In genomic region chr13:112987991-112988390, GRCm38 (mm10) we compare ENCODE assay signal across 8 mouse cellular contexts. TPM values are rescaled to one million over a fixed set of nuclear protein-coding genes. Genes with fewer than 3 reads are reported as not detected.
DNase-seq lines count a peak whose midpoint lies in the region; ATAC-seq and TF ChIP-seq lines count a peak whose summit lies in the region.

No protein-coding gene starts in this region.

- no peak for TF ChIP-seq CTCF in hindbrain, postnatal 0 days (IDR thresholded peaks at IDR 0.05; ENCODE audit: low read depth)

- peak; percentile 52 for DNase-seq in adrenal gland, postnatal 10 days
- DNase-seq in adrenal gland, adult 18-20 months (ENCODE audit: low spot score in 2 of 2), result no peak
- DNase-seq in lung, postnatal 25 days (ENCODE audit: low spot score), result no peak
- DNase-seq in hindbrain, postnatal 0 days (ENCODE audit: low spot score), result peak; percentile 51
- no peak for DNase-seq in urinary bladder, postnatal 4 days (ENCODE audit: low spot score in 2 of 2)
- no peak for DNase-seq in cerebellum, postnatal 4 days (ENCODE audit: low spot score in 2 of 2)

- WGBS in lung, embryonic 15.5 days, result 1% methylated on average over 39 of the region's 39 CpGs
- under 1% methylated on average over 39 of the region's 39 CpGs for WGBS in hindbrain, postnatal 0 days
- under 1% methylated on average over 39 of the region's 39 CpGs for WGBS in midbrain, embryonic 13.5 days

- peak overlapping the region; percentile 27; the same call in 1 of the 2 replicates for H3K27ac ChIP-seq in lung, embryonic 15.5 days
- peak overlapping the region; percentile 45; the same call in 1 of the 2 replicates for H3K27ac ChIP-seq in hindbrain, postnatal 0 days
- no peak overlapping the region for H3K27ac ChIP-seq in midbrain, embryonic 13.5 days

- peak overlapping the region; percentile 49 for H3K4me3 ChIP-seq in lung, embryonic 15.5 days
- peak overlapping the region; percentile 54 for H3K4me3 ChIP-seq in hindbrain, postnatal 0 days (ENCODE audit: low read length)
- H3K4me3 ChIP-seq in midbrain, embryonic 13.5 days (replicated peaks), result peak overlapping the region; percentile 45

- H3K36me3 ChIP-seq in lung, embryonic 15.5 days, result no peaks in the 10 kb centered on the region
- H3K36me3 ChIP-seq in hindbrain, postnatal 0 days (ENCODE audit: insufficient read depth, low read length), result no peaks in the 10 kb centered on the region
- H3K36me3 ChIP-seq in midbrain, embryonic 13.5 days, result no peaks in the 10 kb centered on the region

- peak; percentile 28; the same call in 1 of the 2 replicates for ATAC-seq in lung, embryonic 15.5 days (ENCODE audit: borderline replicate concordance, extremely low read depth, low FRiP score, low TSS enrichment)
- peak; percentile 58 for ATAC-seq in hindbrain, postnatal 0 days
- peak; percentile 55 for ATAC-seq in midbrain, embryonic 13.5 days

- peaks cover 76% of the 10 kb centered on the region for H3K27me3 ChIP-seq in lung, embryonic 15.5 days
- H3K27me3 ChIP-seq in hindbrain, postnatal 0 days (ENCODE audit: insufficient read depth, low read length), result peaks cover 44% of the 10 kb centered on the region
- H3K27me3 ChIP-seq in midbrain, embryonic 13.5 days, result peaks cover 76% of the 10 kb centered on the region

- H3K4me1 ChIP-seq in lung, embryonic 15.5 days, result peaks cover 43% of the 10 kb centered on the region
- no peaks in the 10 kb centered on the region for H3K4me1 ChIP-seq in hindbrain, postnatal 0 days (ENCODE audit: insufficient read depth, low read length)
- H3K4me1 ChIP-seq in midbrain, embryonic 13.5 days (replicated peaks), result peaks cover 43% of the 10 kb centered on the region

- H3K9me3 ChIP-seq in lung, embryonic 15.5 days, result no peaks in the 10 kb centered on the region
- H3K9me3 ChIP-seq in hindbrain, postnatal 0 days (ENCODE audit: low read length), result no peaks in the 10 kb centered on the region
- H3K9me3 ChIP-seq in midbrain, embryonic 13.5 days, result no peaks in the 10 kb centered on the region

- H3K9ac ChIP-seq in lung, embryonic 15.5 days, result peak overlapping the region; percentile 53
- peak overlapping the region; percentile 43; the same call in 1 of the 2 replicates for H3K9ac ChIP-seq in hindbrain, postnatal 0 days (replicated peaks; ENCODE audit: low read length)
- H3K9ac ChIP-seq in midbrain, embryonic 13.5 days (replicated peaks), result peak overlapping the region; percentile 24

- H3K4me2 ChIP-seq in lung, embryonic 15.5 days, result peak overlapping the region; percentile 98
- H3K4me2 ChIP-seq in hindbrain, postnatal 0 days (ENCODE audit: low read depth, low read length), result peak overlapping the region; percentile 69
- H3K4me2 ChIP-seq in midbrain, embryonic 13.5 days (replicated peaks), result peak overlapping the region; percentile 79

RNA-seq across cellular contexts. Expression of gene Ccno, which starts 0.4 kb away (rescaled TPM):
- 1 to 10 TPM in 1 of 2 experiments, under 1 TPM in 1; 0.30 to 1.2 TPM for total RNA-seq in adrenal gland, postnatal 10 days (2021)
- total RNA-seq in adrenal gland, adult 18-20 months (2021), result under 1 TPM; 0.42 to 0.89 TPM
- 12.3 and 13.5 TPM in 2 replicates for polyA plus RNA-seq in lung, embryonic 15.5 days (2015; fragmentation: Nextera tagmentation; extraction: Ambion mirVana)
- 1.3 and 2.7 TPM in 2 replicates for total RNA-seq in hindbrain, postnatal 0 days (2014; rRNA removed)
- 1.7 and 1.9 TPM in 2 replicates for polyA plus RNA-seq in hindbrain, postnatal 0 days (2015; fragmentation: Nextera tagmentation; extraction: Ambion mirVana)
- 0.66 and 2.4 TPM in 2 replicates for polyA plus RNA-seq in midbrain, embryonic 13.5 days (2015; fragmentation: Nextera tagmentation; extraction: Ambion mirVana)

RNA-seq across cellular contexts. Expression of gene Mcidas, which starts 5.7 kb away (rescaled TPM):
- not detected for total RNA-seq in adrenal gland, postnatal 10 days (2021)
- not detected for total RNA-seq in adrenal gland, adult 18-20 months (2021)
- polyA plus RNA-seq in lung, embryonic 15.5 days (2015; fragmentation: Nextera tagmentation; extraction: Ambion mirVana), result 6.3 and 6.9 TPM in 2 replicates
- 0.73 and 2.4 TPM in 2 replicates for total RNA-seq in hindbrain, postnatal 0 days (2014; rRNA removed)
- 0.88 and 0.95 TPM in 2 replicates for polyA plus RNA-seq in hindbrain, postnatal 0 days (2015; fragmentation: Nextera tagmentation; extraction: Ambion mirVana)
- 0.35 and 0.89 TPM in 2 replicates for polyA plus RNA-seq in midbrain, embryonic 13.5 days (2015; fragmentation: Nextera tagmentation; extraction: Ambion mirVana)

RNA-seq across cellular contexts. Expression of gene Cdc20b, which starts 46.9 kb away (rescaled TPM):
- total RNA-seq in adrenal gland, postnatal 10 days (2021), result not detected
- total RNA-seq in adrenal gland, adult 18-20 months (2021), result not detected
- 2.1 and 2.8 TPM in 2 replicates for polyA plus RNA-seq in lung, embryonic 15.5 days (2015; fragmentation: Nextera tagmentation; extraction: Ambion mirVana)
- 2.4 and 3.1 TPM in 2 replicates for total RNA-seq in hindbrain, postnatal 0 days (2014; rRNA removed)
- 0.34 and 0.60 TPM in 2 replicates for polyA plus RNA-seq in hindbrain, postnatal 0 days (2015; fragmentation: Nextera tagmentation; extraction: Ambion mirVana)
- 0.35 and 0.50 TPM in 2 replicates for polyA plus RNA-seq in midbrain, embryonic 13.5 days (2015; fragmentation: Nextera tagmentation; extraction: Ambion mirVana)

RNA-seq across cellular contexts. Expression of gene Gpx8, which starts 58.2 kb away (rescaled TPM):
- total RNA-seq in adrenal gland, postnatal 10 days (2021), result 10 to 100 TPM; 66.0 to 77.3 TPM
- 10 to 100 TPM; 80.7 to 85.7 TPM for total RNA-seq in adrenal gland, adult 18-20 months (2021)
- 175 TPM in 2 replicates for polyA plus RNA-seq in lung, embryonic 15.5 days (2015; fragmentation: Nextera tagmentation; extraction: Ambion mirVana)
- 10.2 and 19.7 TPM in 2 replicates for total RNA-seq in hindbrain, postnatal 0 days (2014; rRNA removed)
- 60.4 and 67.0 TPM in 2 replicates for polyA plus RNA-seq in hindbrain, postnatal 0 days (2015; fragmentation: Nextera tagmentation; extraction: Ambion mirVana)
- 65.2 and 68.5 TPM in 2 replicates for polyA plus RNA-seq in midbrain, embryonic 13.5 days (2015; fragmentation: Nextera tagmentation; extraction: Ambion mirVana)

Comparison
In these comparisons a context has a peak if more than half of its experiments do, and no peak if none do; other contexts are left out.
1. DNase-seq: peak in adrenal gland, postnatal 10 days (single experiment) and hindbrain, postnatal 0 days (single experiment); none in adrenal gland, adult 18-20 months (0 of 2), lung, postnatal 25 days (single experiment), urinary bladder, postnatal 4 days (0 of 2) and cerebellum, postnatal 4 days (0 of 2).
2. Peak in every context shown above with its lines, with median percentiles within 50 percentile points of each other: ATAC-seq, H3K4me2 ChIP-seq, H3K4me3 ChIP-seq and H3K9ac ChIP-seq.